Mouse (Mus musculus): Measurements from ENCODE around the gene Smok2b. TPM values are rescaled to one million over a fixed set of nuclear protein-coding genes. Genes with fewer than 3 reads are reported as not detected.
"Not testable (repeated sequence)": the region's sequence is repeated elsewhere in the genome, so short reads cannot be mapped to it uniquely, and the experiment has no call there.

Smok2b gene
- polyA plus RNA-seq, 1 experiment from 2014 or later: not detected

GRCm38 (mm10) chr17:13215595-13215994, 14.5 kb upstream of the Smok2b start:
- ATAC-seq (ENCODE audit: low FRiP score) (no peak), DNase-seq (ENCODE audit: low spot score, missing footprints) (no peak)
- H3K9ac ChIP-seq (ENCODE audit: low read length): no peak overlapping the region
- H3K36me3 ChIP-seq (ENCODE audit: control insufficient read depth, insufficient read depth, low read length): 0 out of 2 replicates have a peak, but pooled peaks cover 3% of the 10 kb centered on the region
- H3K27me3 ChIP-seq (ENCODE audit: control insufficient read depth, insufficient read depth, low read length): no peaks in the 10 kb centered on the region
- no peaks in the 10 kb centered on the region for H3K4me1 ChIP-seq (ENCODE audit: control insufficient read depth, insufficient read depth, low read length)
- H3K27ac ChIP-seq (ENCODE audit: low read depth, low read length): no peak overlapping the region
- H3K4me2 ChIP-seq: no peak overlapping the region
- 85% methylated on average over 2 of the region's 2 CpGs for WGBS
- H3K9me3 ChIP-seq (ENCODE audit: control insufficient read depth, low read length): peaks cover 91% of the 10 kb centered on the region
- no peak overlapping the region for H3K4me3 ChIP-seq (ENCODE audit: low read depth, low read length)

- DNase-seq (ENCODE audit: low spot score, missing footprints) (no peak), ATAC-seq (ENCODE audit: low FRiP score) (no peak)
- Histone ChIP-seq H3K9ac (ENCODE audit: low read length) (no peak within 1 kb of the TSS), H3K36me3 (ENCODE audit: control insufficient read depth, insufficient read depth, low read length) (no peaks in the 10 kb centered on the region), H3K4me1 (ENCODE audit: control insufficient read depth, insufficient read depth, low read length) (no peaks in the 10 kb centered on the region), H3K27ac (ENCODE audit: low read depth, low read length) (no peak within 1 kb of the TSS), H3K27me3 (ENCODE audit: control insufficient read depth, insufficient read depth, low read length) (no peaks in the 10 kb centered on the region), H3K4me2 (no peak within 1 kb of the TSS), H3K9me3 (ENCODE audit: control insufficient read depth, low read length) (peaks cover 73% of the 10 kb centered on the region), H3K4me3 (ENCODE audit: low read depth, low read length) (no peak within 1 kb of the TSS)
- WGBS: 87% methylated on average over 3 of the region's 3 CpGs
Observed at GRCm38 (mm10) chr17:13220888-13221287, 9.2 kb upstream of the Smok2b start, which contains the start of gene Smok2a. Gene Smok2a, plus strand, starts transcription at chr17:13221188.

GRCm38 (mm10) chr17:13221921-13222320, 8.1 kb upstream of the Smok2b start:
- not testable (repeated sequence) for H3K36me3 ChIP-seq (ENCODE audit: control insufficient read depth, insufficient read depth, low read length); H3K27ac ChIP-seq (ENCODE audit: low read depth, low read length); ATAC-seq (ENCODE audit: low FRiP score); H3K9ac ChIP-seq (ENCODE audit: low read length); H3K27me3 ChIP-seq (ENCODE audit: control insufficient read depth, insufficient read depth, low read length); H3K4me2 ChIP-seq; H3K4me1 ChIP-seq (ENCODE audit: control insufficient read depth, insufficient read depth, low read length); H3K4me3 ChIP-seq (ENCODE audit: low read depth, low read length)
- 82% methylated on average over 2 of the region's 2 CpGs for WGBS
- H3K9me3 ChIP-seq (ENCODE audit: control insufficient read depth, low read length): peaks cover 73% of the 10 kb centered on the region
- DNase-seq (ENCODE audit: low spot score, missing footprints): peak; percentile 68

DNA sequence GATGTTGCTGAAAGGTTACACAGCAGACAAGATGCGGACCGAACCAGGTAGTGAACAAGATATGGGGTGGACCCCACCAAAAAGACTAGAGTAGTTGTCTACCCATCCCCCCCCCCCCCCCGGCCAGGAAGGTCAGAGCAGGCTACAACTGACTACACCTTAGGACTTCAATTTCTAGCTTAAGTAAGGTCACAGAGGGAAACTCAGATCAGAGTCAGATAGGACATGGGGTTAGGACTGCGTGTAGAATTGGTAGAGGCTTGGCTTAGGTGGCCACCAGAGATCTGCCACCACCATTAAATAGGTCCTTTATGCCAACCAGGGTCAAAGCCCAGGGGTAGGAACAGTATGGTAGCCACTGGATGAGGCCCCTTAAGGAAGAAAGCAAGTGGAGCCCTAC, 9.4 kb downstream of the Smok2b start:
- H3K4me3 ChIP-seq (ENCODE audit: low read depth, low read length); DNase-seq (ENCODE audit: low spot score, missing footprints); H3K27ac ChIP-seq (ENCODE audit: low read depth, low read length); H3K4me2 ChIP-seq; H3K4me1 ChIP-seq (ENCODE audit: control insufficient read depth, insufficient read depth, low read length); H3K9ac ChIP-seq (ENCODE audit: low read length); H3K27me3 ChIP-seq (ENCODE audit: control insufficient read depth, insufficient read depth, low read length); H3K36me3 ChIP-seq (ENCODE audit: control insufficient read depth, insufficient read depth, low read length): not testable (repeated sequence)
- ATAC-seq (ENCODE audit: low FRiP score): peak; percentile 22; the same call in 1 of the 2 replicates
- 85% methylated on average over 4 of the region's 4 CpGs for WGBS
- peaks cover 41% of the 10 kb centered on the region for H3K9me3 ChIP-seq (ENCODE audit: control insufficient read depth, low read length)

DNA sequence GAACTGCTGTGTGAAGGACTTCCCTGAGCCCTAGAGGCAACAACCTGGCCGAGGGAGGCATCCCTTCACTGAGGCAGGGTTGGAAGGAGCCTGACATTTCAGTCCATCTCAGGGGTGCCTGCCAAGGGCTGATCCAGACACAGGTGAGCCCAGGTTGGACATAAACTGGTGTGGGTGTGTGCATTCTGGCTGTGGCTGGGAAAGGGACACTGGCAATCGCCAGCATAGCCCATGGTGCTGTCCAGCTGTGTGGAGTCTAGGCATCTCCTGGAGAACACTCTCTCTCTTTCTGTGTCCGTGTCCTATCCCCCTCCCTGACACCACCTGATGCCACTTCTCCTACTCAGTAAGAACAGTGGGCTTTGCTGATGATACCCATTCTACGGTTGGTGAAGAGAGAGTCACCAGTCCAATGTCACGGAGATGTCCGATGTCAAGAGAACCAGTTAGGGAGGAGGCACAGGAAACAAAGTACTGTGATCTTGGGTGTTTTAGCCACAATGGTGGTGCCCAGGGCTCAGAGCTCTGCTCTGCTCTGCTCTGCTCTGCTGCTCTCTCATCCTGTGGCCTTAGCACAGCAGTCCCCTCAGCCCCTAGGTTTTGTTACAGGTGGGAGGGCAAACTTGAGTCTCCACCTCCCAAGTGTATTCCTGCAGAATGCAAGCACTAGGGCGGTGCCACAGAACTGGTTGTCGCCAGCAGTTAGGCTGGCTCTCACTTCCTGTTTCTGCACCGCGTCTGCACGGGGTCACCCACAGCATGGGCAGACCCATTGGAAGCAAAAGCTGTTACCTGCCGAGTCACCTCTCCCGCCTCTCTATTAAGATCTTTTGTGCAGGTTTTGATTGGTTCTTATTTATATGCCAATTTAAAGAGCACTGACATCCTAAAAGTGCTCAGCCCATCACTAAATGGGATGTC, 11.0 kb downstream of the Smok2b start:
- H3K9ac ChIP-seq (ENCODE audit: low read length); ATAC-seq (ENCODE audit: low FRiP score); H3K27me3 ChIP-seq (ENCODE audit: control insufficient read depth, insufficient read depth, low read length); H3K27ac ChIP-seq (ENCODE audit: low read depth, low read length); H3K4me3 ChIP-seq (ENCODE audit: low read depth, low read length); H3K36me3 ChIP-seq (ENCODE audit: control insufficient read depth, insufficient read depth, low read length); H3K4me1 ChIP-seq (ENCODE audit: control insufficient read depth, insufficient read depth, low read length); DNase-seq (ENCODE audit: low spot score, missing footprints); H3K4me2 ChIP-seq: not testable (repeated sequence)
- peaks cover 27% of the 10 kb centered on the region for H3K9me3 ChIP-seq (ENCODE audit: control insufficient read depth, low read length)
- 90% methylated on average over 7 of the region's 13 CpGs for WGBS

DNA sequence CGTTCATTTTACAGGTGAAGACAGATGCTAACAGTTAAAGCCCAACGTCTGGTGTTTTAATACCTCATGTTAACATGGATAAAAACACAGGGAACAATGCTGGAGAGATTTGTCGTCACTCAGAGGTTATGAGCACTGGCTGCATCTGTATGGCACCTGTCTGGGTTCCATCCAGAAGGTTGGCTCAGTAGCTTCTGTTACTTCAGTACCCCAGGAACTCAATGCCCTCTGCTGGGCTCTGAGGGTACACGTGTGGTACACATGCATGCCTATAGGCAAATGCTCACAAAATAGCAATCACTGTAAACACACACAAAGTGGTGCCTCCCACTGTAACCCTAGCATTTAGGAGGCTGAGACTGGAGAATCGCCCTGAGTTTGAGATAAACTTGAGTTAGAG, 24.7 kb downstream of the Smok2b start:
- H3K4me2 ChIP-seq; H3K4me3 ChIP-seq (ENCODE audit: low read depth, low read length); H3K9me3 ChIP-seq (ENCODE audit: control insufficient read depth, low read length); H3K36me3 ChIP-seq (ENCODE audit: control insufficient read depth, insufficient read depth, low read length); H3K4me1 ChIP-seq (ENCODE audit: control insufficient read depth, insufficient read depth, low read length); H3K27ac ChIP-seq (ENCODE audit: low read depth, low read length); H3K27me3 ChIP-seq (ENCODE audit: control insufficient read depth, insufficient read depth, low read length); DNase-seq (ENCODE audit: low spot score, missing footprints); H3K9ac ChIP-seq (ENCODE audit: low read length): not testable (repeated sequence)
- WGBS: 71% methylated on average over 1 of the region's 5 CpGs
- 0 out of 2 replicates have a peak, but pooled peaks have one; percentile 16 for ATAC-seq (ENCODE audit: low FRiP score)

Other genes starting within 250 kb of the Smok2b start
- gene Wtap, start 236.1 kb upstream of the Smok2b start, polyA plus RNA-seq (2014; fragmentation: Nextera tagmentation; extraction: Ambion mirVana): 136 and 144 TPM in 2 replicates
- 114 and 120 TPM in 2 replicates for gene Sod2, start 223.4 kb upstream of the Smok2b start, polyA plus RNA-seq (2014; fragmentation: Nextera tagmentation; extraction: Ambion mirVana)
- gene Gpr31b, start 178.0 kb upstream of the Smok2b start, polyA plus RNA-seq (2014; fragmentation: Nextera tagmentation; extraction: Ambion mirVana): not detected in 2 replicates
- not detected in 2 replicates for gene Tcp10b, start 169.2 kb upstream of the Smok2b start, polyA plus RNA-seq (2014; fragmentation: Nextera tagmentation; extraction: Ambion mirVana)
- gene Unc93a, start 98.4 kb upstream of the Smok2b start, polyA plus RNA-seq (2014; fragmentation: Nextera tagmentation; extraction: Ambion mirVana): not detected in 2 replicates
- gene Smok2a, start 9.1 kb upstream of the Smok2b start, polyA plus RNA-seq (2014; fragmentation: Nextera tagmentation; extraction: Ambion mirVana): not detected in 2 replicates
- not detected in 2 replicates for gene Tcp10c, start 124.3 kb downstream of the Smok2b start, polyA plus RNA-seq (2014; fragmentation: Nextera tagmentation; extraction: Ambion mirVana)

All from midbrain, embryonic 11.5 days (tissue).